Mouse (Mus musculus): ENCODE measurements around the gene Nrp2. TPM values are rescaled to one million over a fixed set of nuclear protein-coding genes. Genes with fewer than 3 reads are reported as not detected.

Nrp2 gene
- polyA plus RNA-seq, 1 experiment, result 43.2 TPM

- H3K4me3 ChIP-seq (ENCODE audit: insufficient read depth, low read depth, low read length), result no peak overlapping the region
- H3K27ac ChIP-seq (replicated peaks; ENCODE audit: low read depth, low read length), result peak overlapping the region; percentile 32; the same call in 1 of the 2 replicates
- peaks cover 64% of the 10 kb centered on the region for H3K4me1 ChIP-seq (ENCODE audit: control insufficient read depth, insufficient read depth, insufficient read length, low read length)
Measured at GRCm38 (mm10) chr1:62749716-62750115, 46.6 kb downstream of the Nrp2 start.

DNA sequence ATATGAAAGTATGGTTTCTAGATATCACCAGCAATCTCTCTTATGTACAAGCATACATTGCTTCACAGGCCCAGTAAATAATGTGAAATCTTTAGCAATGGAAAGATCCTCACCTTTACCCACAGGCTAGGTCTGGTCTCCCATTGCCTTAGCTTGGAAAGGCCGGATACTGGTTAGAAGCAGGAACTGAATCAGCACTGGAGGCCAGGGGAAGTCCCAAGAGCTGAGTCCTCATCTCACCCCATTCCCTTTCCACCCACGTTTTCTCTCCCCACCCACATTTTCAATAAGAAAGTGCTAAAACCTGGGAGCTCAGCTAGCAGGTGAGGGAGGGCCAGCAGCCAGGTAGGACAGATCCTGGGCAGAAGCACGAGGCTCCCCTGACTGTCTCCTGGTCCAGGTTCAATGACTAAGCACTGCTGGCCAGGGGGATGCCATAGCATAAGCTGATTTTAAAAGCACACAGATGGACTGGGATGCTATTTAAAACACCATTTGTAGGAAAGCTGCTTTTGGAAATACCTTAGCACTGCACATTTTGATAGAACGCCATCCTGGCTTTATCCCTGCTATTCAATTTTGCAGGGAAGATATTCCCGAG is 47.4 kb downstream of the Nrp2 start:
- Histone ChIP-seq H3K27ac (replicated peaks; ENCODE audit: low read depth, low read length) (peak overlapping the region; percentile 73), H3K4me3 (ENCODE audit: insufficient read depth, low read depth, low read length) (no peak overlapping the region), H3K4me1 (ENCODE audit: control insufficient read depth, insufficient read depth, insufficient read length, low read length) (peaks cover 64% of the 10 kb centered on the region)

DNA sequence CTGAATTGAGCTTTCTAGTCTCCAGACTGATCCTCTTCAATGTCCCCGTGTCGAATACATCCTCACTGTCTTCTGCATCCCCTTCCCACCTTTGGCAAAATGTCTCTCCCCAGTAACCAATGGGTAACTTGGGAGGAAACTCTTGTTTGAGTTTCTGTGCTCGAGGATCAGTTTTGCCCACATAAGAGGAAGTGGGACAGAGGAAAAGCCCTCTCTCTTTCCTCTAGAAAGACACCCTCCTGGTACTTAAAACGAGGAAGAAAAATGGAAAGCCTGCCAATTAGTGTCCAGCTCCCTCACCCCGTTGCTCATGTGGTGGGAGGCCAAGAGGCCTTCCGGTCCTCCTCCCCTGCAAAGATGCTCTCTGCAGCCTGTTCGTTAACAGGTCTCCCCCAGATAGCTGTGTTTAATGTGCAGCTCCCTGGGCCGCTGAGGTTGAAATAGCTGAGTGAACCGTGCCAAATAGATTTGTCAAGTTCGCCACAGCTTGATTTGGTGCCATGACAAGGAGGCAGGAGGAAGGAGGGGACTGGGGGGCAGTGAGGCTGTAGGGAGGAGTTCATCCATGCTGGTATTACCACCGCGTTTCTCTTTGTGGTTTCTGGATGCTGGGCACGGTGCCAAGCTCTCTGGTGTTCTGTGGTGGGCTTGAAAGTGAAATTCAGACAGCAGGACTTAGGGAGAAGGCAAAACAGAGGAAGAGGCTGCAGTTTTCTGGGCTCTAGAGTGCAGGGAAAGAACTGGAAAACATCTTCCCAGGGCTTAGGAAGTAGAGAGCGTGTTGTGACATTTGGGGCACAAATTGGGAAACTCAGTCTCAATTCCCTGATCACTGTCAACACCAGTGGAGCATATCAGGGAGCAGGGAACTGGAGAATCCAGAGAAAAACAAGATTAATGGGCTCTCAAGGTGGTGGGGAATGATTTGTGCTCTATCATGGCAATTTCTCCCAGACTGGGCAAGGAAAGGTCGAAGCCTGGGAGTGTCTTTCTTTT is 48.2 kb downstream of the Nrp2 start:
- Histone ChIP-seq H3K4me3 (ENCODE audit: insufficient read depth, low read depth, low read length) (no peak overlapping the region), H3K4me1 (ENCODE audit: control insufficient read depth, insufficient read depth, insufficient read length, low read length) (peaks cover 63% of the 10 kb centered on the region), H3K27ac (replicated peaks; ENCODE audit: low read depth, low read length) (peak overlapping the region; percentile 73)

GRCm38 (mm10) chr1:62752055-62752454 is 49.0 kb downstream of the Nrp2 start:
- Histone ChIP-seq H3K4me3 (ENCODE audit: insufficient read depth, low read depth, low read length) (no peak overlapping the region), H3K4me1 (ENCODE audit: control insufficient read depth, insufficient read depth, insufficient read length, low read length) (peaks cover 58% of the 10 kb centered on the region), H3K27ac (replicated peaks; ENCODE audit: low read depth, low read length) (peak overlapping the region; percentile 22; the same call in 1 of the 2 replicates)

GRCm38 (mm10) chr1:62752661-62753333 is 49.7 kb downstream of the Nrp2 start:
- Histone ChIP-seq H3K4me1 (ENCODE audit: control insufficient read depth, insufficient read depth, insufficient read length, low read length) (peaks cover 58% of the 10 kb centered on the region), H3K27ac (replicated peaks; ENCODE audit: low read depth, low read length) (no peak overlapping the region), H3K4me3 (ENCODE audit: insufficient read depth, low read depth, low read length) (no peak overlapping the region)

DNA sequence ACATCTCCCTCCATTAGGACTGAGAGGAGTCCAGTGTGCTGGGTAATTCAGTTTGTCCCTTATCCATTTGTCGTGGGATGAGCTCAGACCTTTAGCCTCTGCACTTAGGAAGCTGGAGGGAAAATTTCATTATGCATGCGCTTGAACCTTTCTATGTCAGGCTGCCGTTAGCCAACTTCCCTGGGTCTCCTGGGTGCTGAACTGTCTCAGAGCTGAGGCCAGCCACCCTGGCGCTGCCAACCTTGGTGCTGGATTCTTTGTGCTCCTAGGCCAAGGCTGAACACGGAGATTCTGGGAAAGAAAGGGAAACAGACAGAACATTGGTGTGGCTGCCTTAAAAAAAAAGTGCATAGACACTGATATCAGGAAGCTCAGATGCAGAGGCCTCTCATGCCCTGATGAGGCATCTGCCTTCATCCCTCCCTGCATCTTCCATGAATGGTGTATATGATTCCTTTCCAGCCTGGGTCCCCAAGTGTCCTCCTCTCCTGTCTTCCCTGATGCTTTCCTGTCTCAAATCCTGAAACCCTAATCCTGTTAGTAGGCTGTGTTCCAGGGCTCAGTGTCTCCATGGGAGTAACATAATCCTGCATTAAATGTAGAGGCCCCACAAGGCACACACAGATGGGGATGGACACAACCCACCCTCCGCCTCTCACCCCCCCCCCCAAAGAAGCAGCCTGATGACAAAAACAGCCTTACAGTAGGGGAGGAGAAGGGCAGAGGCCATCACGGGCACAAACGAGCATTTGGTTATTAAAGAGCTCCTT is 51.2 kb downstream of the Nrp2 start:
- Histone ChIP-seq H3K4me1 (ENCODE audit: control insufficient read depth, insufficient read depth, insufficient read length, low read length) (peaks cover 51% of the 10 kb centered on the region), H3K27ac (replicated peaks; ENCODE audit: low read depth, low read length) (no peak overlapping the region; the same call in 1 of the 2 replicates), H3K4me3 (ENCODE audit: insufficient read depth, low read depth, low read length) (no peak overlapping the region)

GRCm38 (mm10) chr1:62760086-62760485 is 57.0 kb downstream of the Nrp2 start:
- 0 out of 2 replicates have a peak overlapping the region, but pooled peaks have one; percentile 7 for H3K27ac ChIP-seq (replicated peaks; ENCODE audit: low read depth, low read length)
- H3K4me1 ChIP-seq (ENCODE audit: control insufficient read depth, insufficient read depth, insufficient read length, low read length), result peaks cover 18% of the 10 kb centered on the region
- no peak overlapping the region for H3K4me3 ChIP-seq (ENCODE audit: insufficient read depth, low read depth, low read length)

GRCm38 (mm10) chr1:62760565-62760964 is 57.5 kb downstream of the Nrp2 start:
- Histone ChIP-seq H3K4me3 (ENCODE audit: insufficient read depth, low read depth, low read length) (no peak overlapping the region), H3K4me1 (ENCODE audit: control insufficient read depth, insufficient read depth, insufficient read length, low read length) (peaks cover 18% of the 10 kb centered on the region), H3K27ac (replicated peaks; ENCODE audit: low read depth, low read length) (no peak overlapping the region)

GRCm38 (mm10) chr1:62763779-62764178 is 60.7 kb downstream of the Nrp2 start:
- Histone ChIP-seq H3K27ac (replicated peaks; ENCODE audit: low read depth, low read length) (no peak overlapping the region), H3K4me1 (ENCODE audit: control insufficient read depth, insufficient read depth, insufficient read length, low read length) (peaks cover 9% of the 10 kb centered on the region), H3K4me3 (ENCODE audit: insufficient read depth, low read depth, low read length) (no peak overlapping the region)

DNA sequence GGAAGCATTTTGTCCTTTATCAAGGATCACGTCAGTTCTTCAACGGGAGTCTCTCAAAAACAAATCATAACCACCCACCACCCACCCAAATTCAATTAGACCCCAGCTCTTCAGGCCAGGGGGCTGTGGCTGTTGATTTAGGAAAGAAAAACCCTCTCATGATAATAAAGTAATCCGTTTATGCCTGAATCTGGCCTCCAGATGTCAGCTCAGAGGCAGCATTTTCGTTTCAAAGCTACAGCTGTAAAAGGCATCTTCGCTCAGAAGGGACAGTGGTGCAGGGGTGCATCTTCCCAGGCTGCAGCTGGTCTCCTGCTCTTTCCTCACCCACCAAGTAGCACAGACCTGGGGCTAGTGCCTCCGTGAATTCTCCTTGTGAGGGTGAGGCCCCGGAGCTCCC is 62.1 kb downstream of the Nrp2 start:
- no peak overlapping the region for H3K27ac ChIP-seq (replicated peaks; ENCODE audit: low read depth, low read length)
- peaks cover 5% of the 10 kb centered on the region for H3K4me1 ChIP-seq (ENCODE audit: control insufficient read depth, insufficient read depth, insufficient read length, low read length)
- H3K4me3 ChIP-seq (ENCODE audit: insufficient read depth, low read depth, low read length), result no peak overlapping the region

DNA sequence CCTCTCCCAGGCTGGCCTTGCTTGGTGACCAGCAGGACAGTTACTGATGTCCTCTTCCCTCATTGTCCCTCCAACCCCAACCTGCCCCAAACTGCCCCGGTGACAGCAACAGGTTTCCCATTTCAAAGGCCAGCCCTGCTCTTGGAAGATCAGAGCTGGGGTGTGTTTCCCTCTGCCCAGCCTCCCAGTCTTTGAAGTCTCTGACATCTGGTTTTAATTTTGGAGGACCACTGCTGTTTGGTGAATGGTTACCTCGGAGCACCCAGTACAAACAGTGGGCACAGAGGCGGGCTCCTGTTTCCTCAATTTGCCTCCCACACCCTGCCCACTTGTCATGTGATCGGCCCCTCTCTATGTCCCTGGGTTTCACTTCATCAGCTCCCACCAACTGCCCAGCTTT is 63.7 kb downstream of the Nrp2 start:
- Histone ChIP-seq H3K4me1 (ENCODE audit: control insufficient read depth, insufficient read depth, insufficient read length, low read length) (peaks cover 12% of the 10 kb centered on the region), H3K27ac (replicated peaks; ENCODE audit: low read depth, low read length) (no peak overlapping the region), H3K4me3 (ENCODE audit: insufficient read depth, low read depth, low read length) (no peak overlapping the region)

DNA sequence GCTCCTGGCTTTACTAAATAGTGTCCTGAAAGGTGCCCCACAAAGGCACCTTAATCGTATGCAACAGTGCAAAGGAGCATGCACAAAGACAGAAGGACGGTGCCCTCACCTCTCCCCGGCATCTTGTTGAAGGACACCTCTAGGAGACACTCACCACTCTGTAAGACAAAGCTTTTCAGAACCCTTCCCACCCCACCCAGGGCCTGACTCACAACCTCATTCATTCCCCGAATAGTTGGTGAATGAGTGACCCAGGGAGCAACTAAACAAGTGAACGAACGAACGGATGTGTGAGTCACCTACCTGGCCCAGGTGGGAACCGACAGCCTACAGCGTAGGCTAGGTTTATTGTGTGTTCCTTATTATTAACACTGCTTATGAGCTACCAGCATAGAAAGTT is 64.5 kb downstream of the Nrp2 start:
- peaks cover 13% of the 10 kb centered on the region for H3K4me1 ChIP-seq (ENCODE audit: control insufficient read depth, insufficient read depth, insufficient read length, low read length)
- no peak overlapping the region for H3K4me3 ChIP-seq (ENCODE audit: insufficient read depth, low read depth, low read length)
- H3K27ac ChIP-seq (replicated peaks; ENCODE audit: low read depth, low read length), result no peak overlapping the region

GRCm38 (mm10) chr1:62770576-62770975 is 67.5 kb downstream of the Nrp2 start:
- Histone ChIP-seq H3K4me3 (ENCODE audit: insufficient read depth, low read depth, low read length) (no peak overlapping the region), H3K27ac (replicated peaks; ENCODE audit: low read depth, low read length) (peak overlapping the region; percentile 59; the same call in 1 of the 2 replicates), H3K4me1 (ENCODE audit: control insufficient read depth, insufficient read depth, insufficient read length, low read length) (peaks cover 30% of the 10 kb centered on the region)

DNA sequence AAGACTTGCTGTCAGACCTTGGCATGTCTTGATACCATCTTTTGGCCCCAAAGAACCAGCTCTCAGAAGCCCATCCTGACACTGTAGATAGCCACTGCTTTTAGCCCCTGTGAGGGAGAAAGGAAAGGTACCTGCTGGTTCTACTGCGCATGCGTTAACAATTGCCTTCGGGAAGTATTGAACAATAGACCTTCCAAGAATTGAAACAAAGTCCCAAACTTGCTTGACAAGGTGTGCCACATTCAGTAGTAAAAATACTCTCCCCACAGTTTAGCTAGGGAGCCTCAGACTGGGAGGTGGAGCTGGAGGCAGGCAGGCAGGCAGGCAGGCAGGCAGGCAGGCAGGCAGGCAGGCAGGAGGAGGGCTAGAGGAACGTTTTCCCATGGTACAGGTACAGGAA is 69.3 kb downstream of the Nrp2 start:
- H3K27ac ChIP-seq (replicated peaks; ENCODE audit: low read depth, low read length), result no peak overlapping the region

More for the DNA sequence above, 69.3 kb downstream of the Nrp2 start:
- Histone ChIP-seq H3K4me1 (ENCODE audit: control insufficient read depth, insufficient read depth, insufficient read length, low read length) (peaks cover 38% of the 10 kb centered on the region), H3K4me3 (ENCODE audit: insufficient read depth, low read depth, low read length) (no peak overlapping the region)

All from brown adipose tissue, adult 24 weeks (tissue).